Mouse (Mus musculus) brain, embryonic 18.5 days (tissue): ENCODE results near the gene Erc1.

Experiments used
- DNase-seq: peaks from one replicate; pipeline ENCODE4 v3.0.0-alpha.2; 2012; ENCODE audit warnings: low read depth, low spot score

Erc1 gene

DNA sequence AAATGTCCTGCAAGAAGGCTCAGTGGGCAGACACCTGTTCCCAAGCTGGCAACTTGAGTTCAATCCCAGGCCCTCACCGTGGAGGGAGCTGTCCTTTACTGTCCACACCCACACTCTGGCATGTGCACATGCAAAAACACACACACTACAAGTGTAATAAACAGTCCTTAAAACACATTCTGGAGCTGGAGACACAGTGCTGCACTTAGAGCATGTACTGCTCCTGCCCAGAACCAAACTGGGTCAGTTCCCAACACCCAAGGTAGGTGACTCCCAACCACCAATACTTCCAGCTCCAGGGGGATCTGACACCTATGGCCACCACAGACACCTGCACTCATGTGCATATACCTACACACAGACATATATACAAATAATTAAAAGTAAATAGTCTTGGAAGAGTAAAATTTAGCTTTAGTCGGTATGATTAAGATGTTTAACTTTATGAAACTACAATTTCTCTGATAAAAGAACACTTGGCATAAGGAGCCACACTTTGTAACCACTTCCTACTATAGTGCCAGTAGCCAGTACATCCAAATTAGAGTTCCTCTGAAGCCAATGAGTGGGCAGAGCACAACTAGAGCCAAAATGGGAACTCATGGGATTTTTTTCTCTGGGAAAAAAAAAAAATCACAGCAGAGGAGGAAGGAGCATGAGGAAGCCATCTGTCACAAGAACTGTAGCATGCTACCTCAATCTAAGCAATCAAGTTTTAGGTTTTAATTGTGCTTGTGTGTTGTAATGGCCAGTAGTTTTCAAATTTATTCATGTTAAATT is 39.1 kb downstream of the Erc1 start:
- DNase-seq = no peak

DNA sequence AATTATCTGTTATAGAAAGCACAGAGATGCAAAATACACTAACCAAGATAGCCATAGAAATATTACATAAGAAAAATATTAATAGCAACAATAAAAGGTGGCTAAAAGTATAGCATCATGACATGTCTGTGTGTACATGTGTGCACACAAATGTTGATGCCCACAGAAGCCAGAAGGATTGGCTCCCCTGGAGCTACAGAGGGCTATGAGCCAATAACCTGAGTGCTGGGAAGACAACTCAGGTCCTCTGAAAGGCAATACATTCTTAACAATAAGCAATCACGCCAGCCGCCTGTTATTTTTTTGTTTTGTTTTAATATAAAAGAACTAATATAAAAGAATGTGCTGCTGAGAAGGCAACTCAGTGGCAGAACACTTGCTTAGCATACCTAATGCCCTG is 44.7 kb downstream of the Erc1 start:
- no peak for DNase-seq

DNA sequence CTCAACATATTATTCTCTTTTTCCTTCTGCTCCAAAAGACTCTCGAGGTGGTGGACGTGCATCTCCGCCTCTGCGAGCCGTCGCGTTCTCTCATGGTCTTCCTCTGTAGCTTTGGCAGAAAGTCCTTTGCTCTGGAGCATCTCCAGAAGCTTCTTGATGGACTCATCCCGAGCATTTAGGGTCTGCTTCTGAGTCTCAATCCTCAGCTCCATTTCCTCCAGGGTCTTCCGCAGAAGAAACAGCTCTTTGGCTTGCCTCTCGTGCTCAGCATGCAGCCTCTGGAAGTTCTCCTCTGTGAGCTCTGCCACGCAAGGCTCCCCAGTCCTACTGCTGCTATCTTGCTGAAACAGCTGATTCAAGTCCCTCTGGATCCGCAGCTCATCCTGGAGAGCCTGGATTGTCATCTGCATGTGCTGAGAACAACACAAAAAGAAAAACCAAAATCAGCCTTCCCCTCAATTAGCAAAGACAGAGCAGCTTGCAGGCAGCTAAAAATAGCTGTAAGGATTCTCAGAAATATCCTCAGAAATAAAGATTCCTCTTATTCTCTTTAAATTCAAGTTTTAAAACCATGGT is 51.0 kb downstream of the Erc1 start:
- peak; percentile 18 for DNase-seq

DNA sequence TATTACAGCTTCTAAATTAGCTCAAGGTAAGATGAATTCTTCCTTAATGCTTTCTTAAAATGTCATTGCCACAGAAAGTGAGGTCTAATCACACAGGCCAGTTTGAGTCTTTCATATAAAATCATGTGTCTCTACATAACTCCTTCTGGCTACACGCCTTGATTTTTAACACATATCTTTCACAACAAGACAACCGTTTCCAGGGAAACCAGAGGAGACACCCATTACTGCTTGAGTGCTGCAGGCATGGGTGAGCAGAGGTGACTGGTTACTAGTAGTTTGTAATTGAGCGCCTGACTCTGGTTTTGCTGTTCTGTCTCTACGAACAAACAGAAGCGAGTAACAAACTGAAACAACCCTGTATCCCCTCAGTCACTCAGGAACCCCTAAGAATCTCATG is 51.7 kb downstream of the Erc1 start:
- no peak for DNase-seq

DNA sequence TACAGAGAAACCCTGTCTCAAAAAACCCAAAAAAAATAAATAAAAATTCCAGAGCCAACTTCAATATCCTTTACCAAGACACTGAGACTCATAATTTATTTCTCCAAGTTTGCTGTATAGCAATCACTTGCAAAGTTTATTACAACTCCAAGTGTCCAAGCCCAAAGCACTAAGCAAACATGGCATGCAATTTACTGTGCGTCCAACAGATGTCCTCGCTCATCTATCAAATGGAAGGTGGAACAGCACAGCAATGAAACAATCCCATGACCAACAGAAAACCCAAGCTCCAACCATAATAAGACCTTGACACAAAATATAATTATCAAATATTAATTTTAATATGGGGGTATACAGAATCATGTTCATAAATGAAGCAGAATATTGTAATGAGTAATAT is 55.4 kb downstream of the Erc1 start:
- DNase-seq = peak; percentile 24

DNA sequence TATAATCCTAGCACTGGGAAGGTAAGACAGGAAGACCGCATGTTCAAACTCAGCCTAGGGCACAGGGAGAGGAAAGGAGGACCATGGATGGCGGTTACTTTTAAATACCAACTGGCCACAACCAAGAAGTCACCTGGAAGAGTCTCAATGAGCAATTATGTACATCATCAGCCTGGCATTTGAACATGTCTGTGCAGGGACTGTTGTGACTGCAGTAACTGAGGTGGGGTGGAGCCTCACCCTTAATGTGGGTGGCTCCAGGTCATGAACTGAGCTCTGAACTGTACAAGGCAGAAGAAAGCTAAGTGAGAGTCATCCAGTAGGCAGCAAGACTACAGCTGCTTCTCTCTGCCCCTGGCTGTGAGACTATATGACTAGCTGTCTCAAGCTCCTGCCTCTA is 65.6 kb downstream of the Erc1 start:
- no peak for DNase-seq

DNA sequence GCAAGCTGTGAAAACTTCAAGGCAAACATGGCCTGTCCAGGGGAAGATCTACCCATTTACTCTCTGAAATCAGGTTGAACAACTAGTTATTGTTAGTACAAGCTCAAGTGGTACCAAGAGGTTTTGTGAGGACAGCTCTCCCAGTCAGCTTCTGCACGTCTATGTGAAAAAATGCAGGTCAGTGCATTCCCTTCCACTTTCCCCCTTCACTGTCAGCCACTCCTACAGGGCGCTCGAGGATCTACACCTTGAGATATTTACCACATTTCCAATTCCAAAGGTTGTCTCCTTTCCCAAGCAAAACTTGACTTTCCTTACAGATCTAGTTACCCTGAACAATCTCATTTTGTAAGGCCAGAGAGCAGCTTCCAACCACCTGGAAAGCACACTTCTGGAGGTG is 66.9 kb downstream of the Erc1 start:
- no peak for DNase-seq

DNA sequence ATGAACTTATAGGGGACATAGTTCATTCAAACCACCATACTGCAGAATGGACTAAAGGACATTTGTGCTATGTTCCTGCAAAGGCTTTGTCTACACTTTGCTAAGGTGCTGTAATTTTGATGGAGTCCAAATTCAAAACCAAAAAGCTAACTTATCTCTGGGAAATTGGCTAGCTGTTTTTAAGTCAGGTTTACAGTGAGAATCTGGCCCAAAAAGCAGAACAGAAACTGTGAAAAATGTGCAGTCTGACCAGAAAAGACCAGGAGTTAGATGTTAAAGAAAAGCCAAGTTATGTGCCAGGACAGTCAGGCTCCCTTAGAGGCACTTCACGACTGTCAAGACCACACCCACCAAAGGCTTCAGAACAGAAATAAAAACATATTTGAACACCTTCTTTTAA is 79.2 kb downstream of the Erc1 start:
- DNase-seq = no peak

DNA sequence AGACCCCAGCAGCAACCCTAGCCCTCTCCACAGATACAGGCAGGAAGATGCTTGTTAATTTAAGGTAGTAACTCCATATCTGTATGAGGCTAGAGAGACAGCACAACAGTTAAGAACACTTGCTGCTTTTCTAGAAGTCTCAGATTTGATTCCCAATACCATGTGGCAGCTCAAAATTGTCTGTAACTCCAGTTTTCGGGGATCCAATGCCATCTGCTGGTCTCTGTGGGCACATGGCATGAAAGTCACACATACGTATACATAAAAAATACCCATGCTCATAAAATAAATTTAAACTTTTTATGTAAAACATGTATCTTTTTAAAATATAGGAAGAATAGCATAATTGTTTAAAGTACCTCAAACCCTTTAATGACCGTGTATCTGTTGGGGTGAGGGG is 83.6 kb downstream of the Erc1 start:
- DNase-seq = no peak

DNA sequence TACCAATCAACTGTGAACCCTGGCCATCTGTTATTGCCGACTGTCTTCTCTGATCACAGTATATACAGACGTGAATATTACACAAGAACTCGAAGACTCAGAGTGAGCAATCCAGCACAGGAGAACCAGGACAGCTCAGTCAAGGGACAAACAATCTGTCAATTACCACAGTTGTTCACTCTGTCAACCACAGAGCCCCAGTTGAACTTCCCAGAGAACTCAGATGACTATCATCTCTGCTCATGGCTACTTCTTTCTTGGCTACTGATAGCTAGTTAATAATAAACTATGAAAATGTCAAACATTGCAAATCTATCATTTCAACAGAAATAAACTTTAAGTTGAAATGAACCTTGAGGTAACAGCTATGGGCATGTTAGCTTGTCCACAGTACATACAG is 88.1 kb downstream of the Erc1 start:
- DNase-seq = no peak

DNA sequence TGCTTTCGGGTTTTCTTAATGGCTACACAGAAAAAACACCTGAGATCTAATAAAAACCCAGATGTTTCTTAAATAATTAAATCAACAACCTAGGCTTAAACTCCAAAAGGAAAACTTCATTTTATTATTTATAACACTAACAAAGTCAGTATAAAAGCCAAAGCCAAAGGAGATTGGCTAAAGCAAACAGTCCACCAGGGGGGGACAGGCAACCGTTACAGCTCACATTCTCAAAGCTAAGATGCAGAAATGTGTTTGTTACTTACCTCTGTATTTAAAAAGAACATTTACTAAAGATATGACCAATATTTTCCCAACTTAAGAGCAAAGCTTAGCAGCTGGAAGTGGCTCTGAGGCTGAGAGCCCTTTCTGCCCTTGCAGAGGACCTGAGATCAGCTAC is 89.5 kb downstream of the Erc1 start:
- no peak for DNase-seq

DNA sequence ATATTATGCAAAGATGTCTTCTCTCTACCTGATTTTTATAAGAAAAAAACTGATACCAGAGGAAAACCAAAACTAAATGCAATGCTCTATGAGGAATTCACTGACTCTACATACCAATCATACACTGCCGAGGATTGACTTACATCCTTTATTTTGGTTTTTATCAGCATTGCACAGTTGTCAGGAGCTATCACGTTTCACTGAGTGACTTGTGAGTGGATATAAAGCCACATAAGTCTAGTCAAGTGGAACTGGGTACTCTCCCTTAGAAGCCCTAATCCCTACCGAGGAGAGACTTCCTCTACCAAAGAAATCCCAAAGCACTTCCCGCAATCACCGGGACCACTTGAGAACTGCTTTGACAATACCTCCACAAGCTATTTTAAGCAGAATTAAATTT is 90.2 kb downstream of the Erc1 start:
- DNase-seq = no peak

DNA sequence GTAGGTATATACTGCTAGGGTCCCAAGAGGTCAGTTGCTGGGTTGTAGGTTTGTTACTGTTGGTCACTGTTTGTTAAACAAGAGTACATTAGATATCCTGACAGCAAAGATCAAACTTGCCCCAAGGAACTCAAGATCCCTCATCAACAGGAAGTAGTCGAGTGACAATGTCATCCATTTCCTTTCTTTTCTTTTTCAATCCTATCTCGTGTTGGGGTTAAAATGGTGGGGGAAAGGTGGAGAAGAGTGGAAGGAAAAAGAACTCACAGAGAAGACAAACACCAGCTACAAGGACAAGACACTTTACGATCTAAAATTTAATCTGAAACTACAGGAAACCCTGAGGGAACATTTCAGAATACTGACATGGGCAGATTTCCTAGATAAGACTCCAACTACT is 92.1 kb downstream of the Erc1 start:
- DNase-seq = no peak

DNA sequence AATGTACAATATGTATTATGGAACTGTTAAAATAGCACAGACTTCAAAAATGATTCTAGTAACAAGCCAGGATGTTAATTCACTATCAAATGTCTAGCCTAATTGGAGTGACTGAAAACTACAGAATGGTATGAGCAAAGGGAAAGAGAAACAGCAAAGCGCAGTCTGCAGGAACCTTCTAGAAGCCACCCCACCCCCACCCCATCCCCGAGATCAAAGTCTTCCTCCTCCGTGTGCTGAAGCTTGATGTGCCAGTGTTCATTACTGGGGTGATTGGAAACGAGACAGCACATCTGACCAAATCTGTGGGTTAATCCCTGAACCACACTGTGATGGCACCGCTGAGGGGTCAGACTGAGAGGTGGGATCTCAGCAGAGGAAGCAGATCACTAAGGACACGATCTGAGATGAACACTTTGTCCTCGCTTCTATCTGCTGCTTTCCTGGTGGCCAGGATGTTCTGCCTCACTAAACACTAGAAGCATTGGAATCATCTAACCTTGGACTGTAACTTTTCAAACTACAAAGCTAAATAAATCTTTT is 98.8 kb downstream of the Erc1 start:
- DNase-seq = no peak

DNA sequence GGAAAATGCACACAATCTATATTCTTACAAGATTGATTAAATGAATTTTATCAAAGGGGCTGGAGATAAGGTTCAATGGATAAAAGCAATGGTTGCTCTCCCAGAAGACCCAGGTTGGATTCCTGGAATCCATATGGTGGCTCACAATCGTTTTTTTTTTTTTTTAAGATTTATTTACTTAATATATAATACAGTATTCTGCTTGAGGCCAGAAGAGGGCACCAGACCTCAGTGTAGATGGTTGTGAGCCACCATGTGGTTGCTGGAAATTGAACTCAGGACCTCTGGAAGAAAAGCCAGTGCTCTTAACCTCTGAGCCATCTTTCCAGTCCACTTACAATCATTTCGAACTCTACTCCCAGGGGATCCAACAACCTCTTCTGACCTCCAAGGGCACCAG is 106.1 kb downstream of the Erc1 start:
- DNase-seq = no peak

DNA sequence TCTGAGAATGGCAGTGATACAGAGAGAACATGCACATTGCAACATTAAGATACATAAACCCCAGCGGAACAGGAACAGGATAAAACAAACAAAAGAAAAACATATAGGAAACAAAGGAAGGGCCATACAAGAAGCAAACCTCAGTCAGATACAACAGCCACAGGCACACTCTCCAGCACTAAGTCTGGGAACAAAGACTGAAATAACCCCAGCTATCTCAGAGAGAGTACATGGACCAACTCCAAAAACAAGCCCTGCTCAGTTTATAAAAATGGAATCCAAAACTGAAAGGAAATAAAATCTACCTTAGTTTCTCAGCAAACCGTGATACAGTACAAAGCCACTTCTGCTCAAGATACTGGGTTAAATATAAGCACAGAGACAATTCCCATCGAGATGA is 107.4 kb downstream of the Erc1 start:
- DNase-seq = no peak

DNA sequence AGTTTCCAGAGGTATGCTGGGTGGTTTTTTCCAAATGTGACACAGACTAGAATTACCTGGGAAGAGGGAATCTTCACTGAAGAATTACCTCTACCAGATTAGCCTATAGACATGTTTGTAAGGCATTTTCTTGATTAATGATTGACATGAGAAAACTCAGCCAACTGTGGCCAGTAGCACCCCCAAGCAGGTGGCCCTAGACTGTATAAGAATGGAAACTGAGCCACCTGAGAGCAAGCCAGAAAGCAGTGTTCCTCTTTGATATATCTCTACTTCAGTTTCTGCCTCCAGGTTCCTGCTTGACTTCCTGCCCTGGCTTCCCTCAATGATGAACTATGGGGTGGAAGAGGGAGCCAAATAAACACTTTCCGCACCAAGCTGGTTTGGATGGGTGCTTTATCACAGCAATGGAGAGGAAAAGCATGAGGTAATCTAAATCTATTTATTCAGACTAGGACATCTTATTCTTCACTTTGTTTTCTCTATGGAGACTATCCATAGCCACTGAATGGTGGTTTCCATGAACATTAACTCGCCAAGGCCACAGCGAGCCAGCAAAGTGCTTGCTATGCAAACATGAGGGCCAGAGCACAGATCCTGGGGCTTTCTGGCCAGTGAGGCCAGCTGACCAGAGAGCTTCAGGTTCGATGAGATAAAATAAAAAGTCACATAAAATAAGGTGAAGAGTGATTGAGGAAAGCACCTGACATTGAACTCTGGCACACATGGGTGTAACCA is 109.2 kb downstream of the Erc1 start:
- no peak for DNase-seq

DNA sequence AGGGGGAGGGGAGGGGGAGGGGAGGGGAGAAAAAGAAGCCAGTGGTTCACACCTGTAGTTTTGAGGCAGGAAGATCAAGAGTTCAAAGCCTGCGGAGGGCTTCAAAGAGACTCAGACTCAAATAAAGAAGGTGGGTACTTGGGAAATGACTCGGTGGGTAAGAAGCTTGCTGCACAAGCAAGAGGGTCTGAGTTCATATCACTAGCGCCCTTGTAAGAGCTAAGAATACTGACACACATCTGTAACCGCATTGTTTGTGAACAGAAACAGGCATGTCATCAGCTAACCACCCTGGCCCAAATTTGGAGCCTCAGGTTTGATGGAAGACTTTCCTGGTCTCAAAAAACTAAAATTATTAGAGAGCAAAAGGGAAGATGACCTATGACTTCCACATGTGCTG is 110.3 kb downstream of the Erc1 start:
- no peak for DNase-seq

DNA sequence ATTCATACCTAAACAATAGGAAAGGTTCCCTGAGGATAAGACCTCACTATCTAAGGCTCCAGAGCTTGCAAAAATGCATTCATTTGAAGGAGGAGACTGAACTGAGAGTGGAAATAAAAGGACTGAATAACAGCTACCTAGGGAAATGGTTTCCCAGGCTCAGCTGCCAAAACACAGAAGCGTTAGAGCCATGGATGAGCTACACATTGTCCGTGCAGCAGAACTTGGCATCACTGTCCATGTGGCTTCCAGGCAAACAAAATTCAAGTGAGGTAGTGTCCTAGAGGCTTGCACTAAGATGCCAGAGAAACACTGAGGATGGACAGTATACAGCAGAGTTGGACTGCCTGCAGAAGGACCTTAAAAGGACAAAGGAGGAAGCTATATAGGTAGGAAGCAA is 112.0 kb downstream of the Erc1 start:
- DNase-seq = no peak

DNA sequence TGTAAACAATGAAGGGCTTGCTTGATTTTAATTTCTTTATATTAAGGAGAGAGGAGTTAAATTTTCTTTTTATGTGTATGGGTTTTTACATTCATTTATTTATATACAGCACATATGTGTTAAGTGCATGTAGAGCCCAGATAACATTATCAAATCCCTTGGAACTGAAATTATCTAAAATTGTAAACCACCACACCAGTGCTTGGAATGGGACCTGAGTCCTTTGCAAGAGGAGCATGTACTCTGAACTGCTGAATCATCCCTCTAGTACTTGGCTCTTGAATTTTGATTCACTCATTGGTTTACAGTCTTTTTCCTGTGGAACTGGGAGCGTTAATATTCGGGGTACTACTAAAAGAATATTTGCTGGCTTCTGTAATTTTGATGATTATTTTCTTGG is 116.8 kb downstream of the Erc1 start:
- DNase-seq = no peak

DNA sequence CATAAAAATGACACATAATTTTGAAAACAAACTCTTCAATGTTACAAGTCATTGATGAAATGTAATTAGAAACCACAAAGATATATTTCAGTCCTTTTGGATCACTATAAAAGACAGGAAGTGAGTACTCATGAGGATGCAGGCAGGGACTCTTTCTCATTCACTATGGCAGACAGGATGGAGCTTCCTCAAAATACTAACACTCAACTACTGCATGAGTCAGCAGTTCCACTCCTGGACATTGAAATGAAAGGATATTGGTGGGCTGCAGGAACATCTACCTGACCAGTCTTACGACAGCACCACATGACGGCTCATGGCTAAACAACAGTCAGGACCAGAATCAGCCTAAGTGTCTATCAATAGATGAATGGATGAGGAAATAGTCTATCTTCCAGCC is 132.7 kb downstream of the Erc1 start:
- no peak for DNase-seq

DNA sequence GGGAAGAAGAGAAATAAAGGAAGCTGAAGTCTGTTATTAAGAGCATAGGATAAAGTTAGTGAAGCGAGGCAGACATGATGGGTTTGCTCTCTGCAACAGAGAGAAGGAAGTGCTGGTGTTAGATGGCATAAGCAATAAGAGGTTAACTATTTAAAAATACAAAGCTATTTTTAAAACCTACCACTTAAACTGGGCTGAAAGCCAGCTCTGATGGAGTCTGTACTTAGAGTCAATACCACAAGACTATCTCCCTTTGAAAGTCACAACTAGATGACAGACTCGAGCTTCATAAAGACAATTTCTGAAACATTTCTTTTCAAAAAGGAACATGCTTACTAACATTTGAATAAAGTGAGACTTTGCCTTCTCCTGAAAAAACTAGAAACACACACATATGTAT is 134.0 kb downstream of the Erc1 start:
- no peak for DNase-seq

DNA sequence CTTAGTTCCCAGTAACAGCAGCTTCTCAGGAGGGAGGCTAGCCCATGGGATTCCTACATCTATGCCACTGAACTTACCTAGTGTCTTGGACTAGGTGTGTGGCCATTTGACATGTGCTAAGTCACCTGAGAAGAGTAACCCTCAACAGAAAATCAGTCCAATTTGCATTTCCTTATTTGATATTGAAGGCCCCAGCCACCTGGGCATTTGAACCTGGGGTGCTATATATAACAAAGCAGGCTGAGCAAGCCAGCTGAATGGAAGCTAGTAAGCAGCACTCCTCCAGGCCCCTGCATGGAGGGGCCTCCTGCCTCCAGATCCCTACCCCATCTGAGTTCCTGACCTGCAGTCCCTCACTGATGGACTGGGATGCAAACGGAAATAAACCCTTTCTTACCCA is 135.5 kb downstream of the Erc1 start:
- DNase-seq = no peak
